ENCODE assay signal across 11 mouse cellular contexts in the genomic region with DNA sequence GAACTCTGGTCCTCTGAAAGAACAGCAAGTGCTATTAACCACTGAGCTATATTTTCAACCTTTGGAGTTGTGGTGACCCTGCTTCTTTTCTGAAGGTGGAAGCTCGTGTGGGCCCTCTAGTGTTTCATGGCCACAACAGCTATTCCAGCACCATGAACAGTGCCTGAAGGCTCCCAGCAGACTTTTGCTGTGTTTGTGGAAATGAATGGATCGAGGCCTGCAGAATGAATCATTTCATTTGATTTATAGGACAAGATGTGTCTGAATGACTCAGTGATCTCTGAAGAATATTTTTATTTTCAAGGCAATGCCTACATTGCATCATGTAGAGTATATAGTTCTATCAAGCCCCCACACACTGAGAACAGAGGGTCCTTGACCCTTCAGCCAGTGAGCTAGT. TPM values are rescaled to one million over a fixed set of nuclear protein-coding genes. Genes with fewer than 3 reads are reported as not detected.
A peak's percentile ranks its signal among the peaks of the same experiment; 100 is the strongest.
DNase-seq lines count a peak whose midpoint lies in the region; ATAC-seq and TF ChIP-seq lines count a peak whose summit lies in the region.
"Had no signal": no experiment of that assay in that cellular context is flagged by ENCODE, and none has a peak within 500 bp of the region (broad histone marks: within the 10 kb centered on the region; RNA-seq: fewer than 3 reads in every experiment).

No protein-coding gene starts in this region.

- no peak for ATAC-seq in erythroblast, adult 5-6 weeks (replicated peaks; ENCODE audit: low FRiP score, poor library complexity, severe bottlenecking)

- peaks cover 8% of the 10 kb centered on the region for H3K4me1 ChIP-seq in embryonic facial prominence, embryonic 10.5 days

- H3K4me3 ChIP-seq in layer of hippocampus, adult 2 months: no peak overlapping the region
- no peak overlapping the region for H3K4me3 ChIP-seq in embryonic facial prominence, embryonic 10.5 days
- H3K4me3 ChIP-seq: erythroblast, embryonic 14.5 days had no signal

- 71% methylated on average over 2 of the region's 2 CpGs for WGBS in embryonic facial prominence, embryonic 10.5 days

- TF ChIP-seq CTCF in layer of hippocampus, adult 2 months (conservative IDR thresholded peaks at IDR 0.05): peak; percentile 66

- no peaks in the 10 kb centered on the region for H3K9me3 ChIP-seq in embryonic facial prominence, embryonic 10.5 days

- DNase-seq in layer of hippocampus, adult 2 months (ENCODE audit: low spot score in 2 of 2): no peak
- DNase-seq in layer of hippocampus, adult 9-11 months: no peak
- DNase-seq in ES-CJ7 (ENCODE audit: low read depth, low spot score): peak; percentile 42
- peak; percentile 68 for DNase-seq in adrenal gland, postnatal 14 days
- peak; percentile 37 for DNase-seq in retina, embryonic 14.5 days (ENCODE audit: low spot score)
- no peak for DNase-seq in urinary bladder, postnatal 14 days (ENCODE audit: low spot score)
- no peak for DNase-seq in embryonic facial prominence, embryonic 10.5 days (ENCODE audit: low spot score)

- no peak overlapping the region for H3K27ac ChIP-seq in layer of hippocampus, adult 2 months
- H3K27ac ChIP-seq in embryonic facial prominence, embryonic 10.5 days (replicated peaks): no peak overlapping the region
- H3K27ac ChIP-seq: hindbrain, embryonic 14.5 days; macrophage had no signal

- H3K27me3 ChIP-seq in embryonic facial prominence, embryonic 10.5 days (replicated peaks; ENCODE audit: low read depth, poor library complexity, severe bottlenecking): no peaks in the 10 kb centered on the region

- H3K36me3 ChIP-seq in embryonic facial prominence, embryonic 10.5 days (replicated peaks): peaks cover 35% of the 10 kb centered on the region

RNA-seq across cellular contexts. Expression of a gene that starts 6.9 kb away (rescaled TPM):
- 10 to 100 TPM; 53.9 to 57.7 TPM for total RNA-seq in layer of hippocampus, adult 2 months (2021)
- total RNA-seq in adrenal gland, postnatal 14 days (2021): 63.2 and 63.9 TPM in 2 replicates
- polyA plus RNA-seq in embryonic facial prominence, embryonic 10.5 days (2016; fragmentation: Nextera tagmentation; extraction: Ambion mirVana): 29.4 and 31.2 TPM in 2 replicates
- 21.3 and 35.0 TPM in 2 replicates for total RNA-seq in erythroblast, adult 5-6 weeks (2015; ENCODE audit: low replicate concordance)
- total RNA-seq in erythroblast, adult 5-6 weeks (2017; ENCODE audit: low replicate concordance): 40.5 and 58.8 TPM in 2 replicates

Comparison
In these comparisons a context has a peak if more than half of its experiments do, and no peak if none do; other contexts are left out.
1. DNase-seq: peak in ES-CJ7 (single experiment), adrenal gland, postnatal 14 days (single experiment) and retina, embryonic 14.5 days (single experiment); none in layer of hippocampus, adult 2 months (0 of 2), layer of hippocampus, adult 9-11 months (single experiment), urinary bladder, postnatal 14 days (single experiment) and embryonic facial prominence, embryonic 10.5 days (single experiment).